8 mouse cellular contexts compared by ENCODE assay signal in genomic region chr7:28812949-28813348, GRCm38 (mm10). TPM values are rescaled to one million over a fixed set of nuclear protein-coding genes. Genes with fewer than 3 reads are reported as not detected.
DNase-seq lines count a peak whose midpoint lies in the region; ATAC-seq and TF ChIP-seq lines count a peak whose summit lies in the region.
"Had no signal": no experiment of that assay in that cellular context is flagged by ENCODE, and none has a peak within 500 bp of the region (broad histone marks: within the 10 kb centered on the region; RNA-seq: fewer than 3 reads in every experiment).

No protein-coding gene starts in this region.

- H3K4me3 ChIP-seq in E14TG2a.4 (replicated peaks; ENCODE audit: low read length), result peak overlapping the region; percentile 89
- H3K4me3 ChIP-seq in heart, embryonic 15.5 days, result peak overlapping the region; percentile 73
- peak overlapping the region; percentile 91; the same call in 1 of the 2 replicates for H3K4me3 ChIP-seq in liver, embryonic 16.5 days (ENCODE audit: low read depth, low read length)

- peak overlapping the region; percentile 80; the same call in 1 of the 2 replicates for H3K9ac ChIP-seq in heart, embryonic 15.5 days
- peak overlapping the region; percentile 90; the same call in 1 of the 2 replicates for H3K9ac ChIP-seq in liver, embryonic 16.5 days (ENCODE audit: low read depth, low read length)

- no peaks in the 10 kb centered on the region for H3K27me3 ChIP-seq in E14TG2a.4 (ENCODE audit: insufficient read depth, low read length)
- H3K27me3 ChIP-seq in heart, embryonic 15.5 days, result no peaks in the 10 kb centered on the region
- no peaks in the 10 kb centered on the region for H3K27me3 ChIP-seq in liver, embryonic 16.5 days (ENCODE audit: control insufficient read depth, insufficient read depth, low read depth, low read length)

- peaks cover 65% of the 10 kb centered on the region for H3K36me3 ChIP-seq in E14TG2a.4 (ENCODE audit: insufficient read depth, low read length)
- H3K36me3 ChIP-seq in heart, embryonic 15.5 days, result peaks cover 56% of the 10 kb centered on the region
- peaks cover 49% of the 10 kb centered on the region for H3K36me3 ChIP-seq in liver, embryonic 16.5 days (ENCODE audit: control insufficient read depth, insufficient read depth)

- intact Hi-C loops in gastrocnemius, postnatal 14 days (cut with DNase I; ENCODE audit: low total_unique reads), result no loop called here

- peaks cover 64% of the 10 kb centered on the region for H3K4me1 ChIP-seq in E14TG2a.4 (replicated peaks; ENCODE audit: low read depth, low read length)
- H3K4me1 ChIP-seq in heart, embryonic 15.5 days (replicated peaks), result peaks cover 62% of the 10 kb centered on the region
- peaks cover 54% of the 10 kb centered on the region for H3K4me1 ChIP-seq in liver, embryonic 16.5 days (ENCODE audit: control insufficient read depth, low read depth, low read length)

- H3K9me3 ChIP-seq in E14TG2a.4 (ENCODE audit: low read length), result no peaks in the 10 kb centered on the region
- H3K9me3 ChIP-seq in heart, embryonic 15.5 days (replicated peaks), result no peaks in the 10 kb centered on the region
- no peaks in the 10 kb centered on the region for H3K9me3 ChIP-seq in liver, embryonic 16.5 days (replicated peaks; ENCODE audit: control insufficient read depth, low read length)

- ATAC-seq in heart, embryonic 15.5 days (replicated peaks; ENCODE audit: insufficient number of reproducible peaks, insufficient read depth, low FRiP score, low read depth), result no peak
- no peak for ATAC-seq in liver, embryonic 16.5 days (ENCODE audit: low read depth)

- peak overlapping the region; percentile 80 for H3K4me2 ChIP-seq in heart, embryonic 15.5 days
- H3K4me2 ChIP-seq in liver, embryonic 16.5 days (ENCODE audit: low read depth, low read length), result peak overlapping the region; percentile 77

- peak; percentile 16 for TF ChIP-seq CTCF in E14TG2a.4 (conservative IDR thresholded peaks at IDR 0.05; ENCODE audit: low read length)

- 54% methylated on average over 5 of the region's 5 CpGs for WGBS in heart, embryonic 15.5 days
- WGBS in liver, embryonic 16.5 days (ENCODE audit: insufficient replicate concordance), result 61% methylated on average over 5 of the region's 5 CpGs

- H3K27ac ChIP-seq in heart, embryonic 15.5 days, result peak overlapping the region; percentile 96
- peak overlapping the region; percentile 35 for H3K27ac ChIP-seq in liver, embryonic 16.5 days (ENCODE audit: low read length)

- DNase-seq in CD4-positive helper T cell, adult 2 months (ENCODE audit: low read depth, low spot score), result peak; percentile 58
- no peak for DNase-seq in gastrocnemius, adult 8-10 months (ENCODE audit: low spot score in 2 of 2)
- DNase-seq in gastrocnemius, postnatal 14 days, result no peak
- DNase-seq in layer of hippocampus, postnatal 14 days (ENCODE audit: low spot score in 2 of 2), result no peak
- DNase-seq: cerebellum, adult 8-10 months had no signal

RNA-seq across cellular contexts. Expression of gene Hnrnpl, which starts 4.6 kb away (rescaled TPM):
- polyA plus RNA-seq in heart, embryonic 15.5 days (2015; fragmentation: Nextera tagmentation; extraction: Ambion mirVana), result 152 and 158 TPM in 2 replicates
- 69.0 and 80.7 TPM in 2 replicates for polyA plus RNA-seq in liver, embryonic 16.5 days (2015; fragmentation: Nextera tagmentation; extraction: Ambion mirVana)
- total RNA-seq in gastrocnemius, adult 8-10 months (2022), result 100 to 1,000 TPM; 105 to 116 (median 109) TPM
- total RNA-seq in gastrocnemius, postnatal 14 days (2021), result 100 to 1,000 TPM; 158 to 189 TPM
- 100 to 1,000 TPM; 379 to 416 TPM for total RNA-seq in layer of hippocampus, postnatal 14 days (2021)

RNA-seq across cellular contexts. Expression of gene Ech1, which starts 12.1 kb away (rescaled TPM):
- polyA plus RNA-seq in heart, embryonic 15.5 days (2015; fragmentation: Nextera tagmentation; extraction: Ambion mirVana), result 224 and 234 TPM in 2 replicates
- 172 and 201 TPM in 2 replicates for polyA plus RNA-seq in liver, embryonic 16.5 days (2015; fragmentation: Nextera tagmentation; extraction: Ambion mirVana)
- 100 to 1,000 TPM; 222 to 343 (median 237) TPM for total RNA-seq in gastrocnemius, adult 8-10 months (2022)
- total RNA-seq in gastrocnemius, postnatal 14 days (2021), result 100 to 1,000 TPM; 198 to 334 TPM
- 10 to 100 TPM; 58.2 to 61.2 TPM for total RNA-seq in layer of hippocampus, postnatal 14 days (2021)

RNA-seq across cellular contexts. Expression of gene Lgals4, which starts 20.7 kb away (rescaled TPM):
- 8.2 and 9.1 TPM in 2 replicates for polyA plus RNA-seq in heart, embryonic 15.5 days (2015; fragmentation: Nextera tagmentation; extraction: Ambion mirVana)
- polyA plus RNA-seq in liver, embryonic 16.5 days (2015; fragmentation: Nextera tagmentation; extraction: Ambion mirVana), result 6.2 and 22.3 TPM in 2 replicates
- total RNA-seq in gastrocnemius, adult 8-10 months (2022), result 1 to 10 TPM in 3 of 4 experiments, under 1 TPM in 1; 0.58 to 1.6 (median 1.4) TPM
- 1 to 10 TPM; 2.0 to 4.4 TPM for total RNA-seq in gastrocnemius, postnatal 14 days (2021)
- 1 to 10 TPM; 3.9 to 4.2 TPM for total RNA-seq in layer of hippocampus, postnatal 14 days (2021)

RNA-seq across cellular contexts. Expression of gene Rinl, which starts 24.2 kb away (rescaled TPM):
- 2.8 and 7.3 TPM in 2 replicates for polyA plus RNA-seq in heart, embryonic 15.5 days (2015; fragmentation: Nextera tagmentation; extraction: Ambion mirVana)
- 8.1 and 8.7 TPM in 2 replicates for polyA plus RNA-seq in liver, embryonic 16.5 days (2015; fragmentation: Nextera tagmentation; extraction: Ambion mirVana)
- total RNA-seq in gastrocnemius, adult 8-10 months (2022), result under 1 TPM in 3 of 4 experiments, not detected in 1; 0.27 to 0.70 (median 0.56) TPM
- total RNA-seq in gastrocnemius, postnatal 14 days (2021), result 1 to 10 TPM in 1 of 2 experiments, under 1 TPM in 1; 0.80 to 1.3 TPM
- total RNA-seq in layer of hippocampus, postnatal 14 days (2021), result 1 to 10 TPM; 2.9 to 3.3 TPM

RNA-seq across cellular contexts. Expression of gene Nfkbib, which starts 45.6 kb away (rescaled TPM):
- polyA plus RNA-seq in heart, embryonic 15.5 days (2015; fragmentation: Nextera tagmentation; extraction: Ambion mirVana), result 26.6 and 35.8 TPM in 2 replicates
- polyA plus RNA-seq in liver, embryonic 16.5 days (2015; fragmentation: Nextera tagmentation; extraction: Ambion mirVana), result 29.3 TPM in 2 replicates
- total RNA-seq in gastrocnemius, adult 8-10 months (2022), result 10 to 100 TPM; 28.5 to 34.2 (median 31.2) TPM
- total RNA-seq in gastrocnemius, postnatal 14 days (2021), result 10 to 100 TPM; 21.2 to 21.3 TPM
- 10 to 100 TPM; 31.4 to 33.9 TPM for total RNA-seq in layer of hippocampus, postnatal 14 days (2021)
